Mouse (Mus musculus) cerebellum, adult 11 months (tissue): Measurements from ENCODE around the gene Acsl6.
"Not testable (repeated sequence)": the region's sequence is repeated elsewhere in the genome, so short reads cannot be mapped to it uniquely, and the experiment has no call there.

Experiments used
- DNase-seq: peaks from one replicate; pipeline ENCODE4 v3.0.0; 2022

The Acsl6 gene

GRCm38 (mm10) chr11:54396686-54397085 lies 93.1 kb downstream of the Acsl6 start:
- no peak for DNase-seq

GRCm38 (mm10) chr11:54398058-54398457 lies 94.5 kb downstream of the Acsl6 start:
- DNase-seq, result no peak

GRCm38 (mm10) chr11:54400803-54401202 lies 97.2 kb downstream of the Acsl6 start:
- not testable (repeated sequence) for DNase-seq

GRCm38 (mm10) chr11:54404885-54405284 lies 101.3 kb downstream of the Acsl6 start:
- no peak for DNase-seq

- DNase-seq, result no peak
Observed at GRCm38 (mm10) chr11:54406930-54407546, 103.4 kb downstream of the Acsl6 start.

GRCm38 (mm10) chr11:54410612-54411011 lies 107.0 kb downstream of the Acsl6 start:
- no peak for DNase-seq

GRCm38 (mm10) chr11:54413017-54413416 lies 109.4 kb downstream of the Acsl6 start:
- DNase-seq, result no peak
